Mouse (Mus musculus): ENCODE results near the gene Slc38a8. TPM values are rescaled to one million over a fixed set of nuclear protein-coding genes. Genes with fewer than 3 reads are reported as not detected.

Gene Slc38a8
- polyA plus RNA-seq, 1 experiment from 2014 or later: 0.08 TPM

DNA sequence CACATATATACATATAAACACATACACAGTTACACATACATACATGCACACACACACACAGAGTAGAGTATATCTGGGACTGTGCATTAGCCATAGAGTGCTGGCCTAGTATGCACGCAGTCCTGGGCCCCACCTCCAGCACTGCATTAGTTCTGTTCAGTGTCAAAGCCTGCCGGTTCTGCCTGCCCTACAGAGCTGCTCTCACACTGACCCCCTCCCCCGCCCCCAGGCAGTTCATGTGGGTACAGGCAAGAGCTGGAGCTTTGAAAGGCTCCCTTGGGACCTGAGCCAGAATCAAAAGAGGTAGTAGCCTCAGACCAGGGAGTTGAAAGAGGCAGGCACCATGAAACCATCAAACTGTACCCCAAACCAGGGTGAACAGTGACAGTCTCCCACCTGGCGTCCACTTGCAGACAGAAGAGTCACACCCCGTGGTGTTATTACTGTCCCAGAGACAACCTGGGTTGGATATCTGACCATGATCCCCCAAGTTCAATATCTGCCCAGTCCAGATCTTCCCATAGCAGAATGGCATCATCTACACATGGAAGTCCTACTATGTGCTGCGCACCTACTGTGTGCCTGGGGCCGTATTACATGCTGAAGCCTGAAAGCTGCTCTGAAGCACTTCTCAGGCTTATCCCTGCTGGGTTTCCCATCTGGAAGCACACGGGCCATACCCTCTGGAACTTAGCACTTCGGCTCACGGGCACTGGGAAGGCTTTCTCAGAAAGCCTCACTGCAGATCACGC lies 17.2 kb downstream of the Slc38a8 start:
- Histone ChIP-seq H3K27ac (no peak overlapping the region), H3K4me2 (replicated peaks) (no peak overlapping the region), H3K9ac (no peak overlapping the region), H3K36me3 (no peaks in the 10 kb centered on the region), H3K4me1 (no peaks in the 10 kb centered on the region), H3K4me3 (no peak overlapping the region), H3K9me3 (replicated peaks) (no peaks in the 10 kb centered on the region), H3K27me3 (0 out of 2 replicates have a peak, but pooled peaks cover 4% of the 10 kb centered on the region)
- no peak for ATAC-seq (ENCODE audit: low FRiP score)
- WGBS: 83% methylated on average over 11 of the region's 11 CpGs

DNA sequence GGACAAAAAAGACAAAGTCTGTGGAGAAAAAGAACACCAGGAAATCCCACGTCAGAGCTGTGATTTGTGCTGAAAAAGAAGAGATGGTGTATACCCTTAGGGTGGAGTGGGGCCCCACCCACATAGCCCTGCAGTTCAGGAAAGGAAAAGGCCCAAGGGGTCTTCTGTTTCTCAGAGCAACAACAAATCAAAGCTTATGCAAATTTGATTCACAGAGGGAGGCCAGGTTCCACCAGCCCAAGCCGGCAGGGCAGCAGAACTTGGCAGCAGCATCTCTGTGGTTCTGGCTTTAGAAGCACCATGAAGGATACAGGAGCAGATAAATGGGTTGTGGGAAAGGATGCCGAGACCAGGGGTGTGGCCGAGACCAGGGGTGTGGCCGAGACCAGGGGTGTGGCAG lies 22.8 kb downstream of the Slc38a8 start:
- Histone ChIP-seq H3K9ac (no peak overlapping the region), H3K36me3 (no peaks in the 10 kb centered on the region), H3K27me3 (0 out of 2 replicates have a peak, but pooled peaks cover 3% of the 10 kb centered on the region), H3K4me1 (0 out of 2 replicates have a peak, but pooled peaks cover 4% of the 10 kb centered on the region), H3K27ac (no peak overlapping the region), H3K4me2 (replicated peaks) (no peak overlapping the region), H3K4me3 (no peak overlapping the region), H3K9me3 (replicated peaks) (no peaks in the 10 kb centered on the region)
- ATAC-seq (ENCODE audit: low FRiP score): no peak
- 24% methylated on average over 5 of the region's 5 CpGs for WGBS

DNA sequence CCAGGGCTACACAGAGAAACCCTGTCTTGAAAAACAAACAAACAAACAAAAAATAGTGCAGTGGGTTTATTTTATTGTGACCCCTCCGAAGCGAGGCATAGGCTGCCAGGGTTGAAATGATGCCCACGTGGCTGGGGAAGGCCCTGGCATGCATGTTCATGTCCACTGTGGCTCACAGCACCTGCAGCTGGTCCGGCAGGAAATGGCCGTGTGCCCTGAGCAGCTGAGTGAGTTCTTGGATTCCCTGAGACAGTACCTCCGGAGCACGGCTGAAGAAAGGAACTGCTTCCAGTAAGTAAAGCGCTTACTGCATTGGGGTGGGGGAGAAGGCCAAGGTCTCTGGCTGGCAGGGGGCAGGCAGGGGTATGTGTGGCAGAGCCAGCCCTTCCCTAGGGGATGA lies 33.4 kb downstream of the Slc38a8 start:
- Histone ChIP-seq H3K4me1 (peaks cover 37% of the 10 kb centered on the region), H3K36me3 (no peaks in the 10 kb centered on the region), H3K27ac (no peak overlapping the region), H3K9me3 (replicated peaks) (no peaks in the 10 kb centered on the region), H3K27me3 (peaks cover 18% of the 10 kb centered on the region), H3K4me3 (no peak overlapping the region), H3K4me2 (replicated peaks) (no peak overlapping the region), H3K9ac (no peak overlapping the region)
- WGBS: 88% methylated on average over 8 of the region's 8 CpGs
- ATAC-seq (ENCODE audit: low FRiP score): no peak

DNA sequence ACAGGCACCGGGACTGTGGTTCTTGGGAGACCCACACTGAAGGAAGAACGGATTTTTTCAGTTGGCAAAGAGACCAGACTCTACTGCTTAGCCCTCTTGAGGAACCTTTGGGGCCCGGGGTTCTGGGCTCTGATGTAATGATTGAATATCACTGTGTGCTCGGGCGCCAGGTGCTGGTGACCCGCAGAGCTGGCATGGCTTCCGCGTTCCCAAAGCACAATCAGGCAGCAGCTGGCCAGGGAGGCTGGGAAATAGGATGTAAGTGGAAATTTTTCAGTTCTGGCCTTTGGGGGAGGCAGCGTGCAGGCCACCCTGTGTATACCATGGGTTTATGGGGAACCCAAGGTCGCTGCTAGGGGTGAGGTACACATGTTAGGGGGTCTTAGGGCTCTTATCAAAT lies 34.7 kb downstream of the Slc38a8 start:
- H3K4me2 ChIP-seq (replicated peaks): 0 out of 2 replicates have a peak overlapping the region, but pooled peaks have one; percentile 27
- no peaks in the 10 kb centered on the region for H3K9me3 ChIP-seq (replicated peaks)
- peaks cover 17% of the 10 kb centered on the region for H3K27me3 ChIP-seq
- peak overlapping the region; percentile 57 for H3K27ac ChIP-seq
- no peak for ATAC-seq (ENCODE audit: low FRiP score)
- H3K4me1 ChIP-seq: peaks cover 39% of the 10 kb centered on the region
- 66% methylated on average over 10 of the region's 10 CpGs for WGBS
- H3K4me3 ChIP-seq: no peak overlapping the region
- no peak overlapping the region for H3K9ac ChIP-seq
- H3K36me3 ChIP-seq: no peaks in the 10 kb centered on the region

DNA sequence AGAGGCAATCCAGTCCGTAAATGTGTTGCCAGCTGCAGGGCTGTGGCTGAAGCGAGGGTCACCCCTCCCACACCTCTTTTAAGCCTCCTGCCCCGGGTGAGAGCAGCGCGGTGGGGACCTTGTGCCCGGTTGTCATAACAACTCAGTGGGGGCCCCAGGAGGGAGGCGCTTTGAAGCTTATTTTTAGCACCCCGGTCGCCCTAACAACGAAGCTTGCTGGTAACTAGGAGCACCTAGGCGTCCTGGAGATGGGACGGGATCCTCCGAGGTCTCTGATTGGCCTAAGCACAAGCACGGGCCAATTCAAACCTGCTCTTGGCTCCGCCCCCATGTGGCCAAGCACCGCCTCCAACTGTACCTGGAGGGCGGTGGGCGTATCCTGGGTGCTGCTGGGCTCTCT lies 35.4 kb downstream of the Slc38a8 start:
- H3K36me3 ChIP-seq: no peaks in the 10 kb centered on the region
- WGBS: 4% methylated on average over 18 of the region's 18 CpGs
- H3K4me2 ChIP-seq (replicated peaks): peak overlapping the region; percentile 27
- H3K4me3 ChIP-seq: no peak overlapping the region
- peak; percentile 33; the same call in 1 of the 2 replicates for ATAC-seq (ENCODE audit: low FRiP score)
- H3K4me1 ChIP-seq: peaks cover 46% of the 10 kb centered on the region
- 0 out of 2 replicates have a peak overlapping the region, but pooled peaks have one; percentile 57 for H3K27ac ChIP-seq
- H3K27me3 ChIP-seq: peaks cover 17% of the 10 kb centered on the region
- peak overlapping the region; percentile 1; the same call in 1 of the 2 replicates for H3K9ac ChIP-seq
- no peaks in the 10 kb centered on the region for H3K9me3 ChIP-seq (replicated peaks)

DNA sequence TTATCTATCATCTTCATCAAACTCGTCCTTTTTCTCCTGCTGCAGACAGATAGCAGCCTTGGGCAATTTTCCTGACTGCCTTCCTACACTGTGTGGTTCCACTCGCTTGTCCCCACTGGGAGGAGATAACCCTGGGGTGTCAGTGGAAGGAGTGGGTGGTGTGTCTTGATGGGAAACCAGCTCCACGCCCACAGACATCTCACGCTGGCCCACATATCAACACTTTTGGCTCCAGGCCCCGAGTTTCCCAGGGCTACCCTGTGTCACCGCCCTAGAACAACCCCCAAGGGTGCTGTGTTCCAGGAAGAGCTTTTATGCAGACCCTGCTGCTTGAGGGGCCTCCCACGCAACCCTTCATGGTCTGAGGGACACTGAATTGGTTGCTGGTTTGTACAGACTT lies 37.8 kb downstream of the Slc38a8 start:
- no peaks in the 10 kb centered on the region for H3K36me3 ChIP-seq
- no peak overlapping the region for H3K27ac ChIP-seq
- ATAC-seq (ENCODE audit: low FRiP score): no peak
- H3K4me3 ChIP-seq: no peak overlapping the region
- H3K4me2 ChIP-seq (replicated peaks): no peak overlapping the region
- H3K9me3 ChIP-seq (replicated peaks): no peaks in the 10 kb centered on the region
- no peak overlapping the region for H3K9ac ChIP-seq
- peaks cover 17% of the 10 kb centered on the region for H3K27me3 ChIP-seq
- H3K4me1 ChIP-seq: peaks cover 53% of the 10 kb centered on the region
- WGBS: 38% methylated on average over 7 of the region's 7 CpGs

DNA sequence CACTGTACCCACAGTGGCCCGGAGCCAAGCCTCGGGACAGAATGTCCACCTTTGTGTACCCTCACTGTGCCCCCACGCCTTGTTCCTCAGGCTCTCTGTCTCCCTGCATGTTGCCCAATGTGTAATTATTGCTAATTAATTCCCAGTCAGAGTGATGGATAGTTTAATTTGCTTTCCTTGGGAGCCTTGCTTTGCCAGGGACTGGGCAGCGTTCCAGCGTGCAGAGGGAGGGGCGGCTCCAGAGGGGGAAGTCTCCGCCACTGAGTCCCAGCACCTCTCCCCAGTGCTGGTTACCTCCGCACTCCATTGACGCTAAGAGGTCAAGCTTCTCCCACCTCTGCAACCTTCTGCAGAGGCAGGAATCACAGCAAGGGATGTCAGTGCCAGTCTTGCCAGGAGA lies 40.1 kb downstream of the Slc38a8 start:
- no peak overlapping the region for H3K9ac ChIP-seq
- no peaks in the 10 kb centered on the region for H3K36me3 ChIP-seq
- peaks cover 16% of the 10 kb centered on the region for H3K27me3 ChIP-seq
- 45% methylated on average over 9 of the region's 9 CpGs for WGBS
- no peak overlapping the region for H3K4me3 ChIP-seq
- H3K4me1 ChIP-seq: peaks cover 45% of the 10 kb centered on the region
- peak; percentile 41; the same call in 1 of the 2 replicates for ATAC-seq (ENCODE audit: low FRiP score)
- H3K9me3 ChIP-seq (replicated peaks): no peaks in the 10 kb centered on the region
- peak overlapping the region; percentile 77 for H3K27ac ChIP-seq
- no peak overlapping the region for H3K4me2 ChIP-seq (replicated peaks)

DNA sequence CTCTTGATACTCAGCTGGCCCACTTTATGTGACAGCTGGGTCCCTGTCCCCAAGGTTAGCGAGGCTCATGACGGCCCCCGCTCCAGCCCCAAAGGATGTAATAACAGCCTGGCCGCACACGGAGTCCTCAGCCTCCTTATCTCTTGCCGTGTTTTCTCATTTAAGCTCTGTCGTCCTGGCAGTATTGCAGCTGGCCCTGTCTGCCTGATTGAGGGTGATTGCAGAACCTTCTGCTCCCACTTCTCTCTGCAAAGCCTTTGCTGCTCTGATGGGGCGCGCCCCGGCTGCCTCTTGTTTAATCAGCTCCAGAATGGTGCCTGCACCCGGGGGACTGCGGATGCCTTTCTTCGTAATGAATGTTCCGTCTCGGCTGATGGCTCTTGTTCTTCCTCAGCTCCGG lies 41.8 kb downstream of the Slc38a8 start:
- Histone ChIP-seq H3K9ac (no peak overlapping the region), H3K27ac (peak overlapping the region; percentile 77), H3K36me3 (no peaks in the 10 kb centered on the region), H3K4me3 (no peak overlapping the region), H3K27me3 (0 out of 2 replicates have a peak, but pooled peaks cover under 1% of the 10 kb centered on the region), H3K4me2 (replicated peaks) (peak overlapping the region; percentile 19; the same call in 1 of the 2 replicates), H3K4me1 (peaks cover 29% of the 10 kb centered on the region), H3K9me3 (replicated peaks) (no peaks in the 10 kb centered on the region)
- ATAC-seq (ENCODE audit: low FRiP score): peak; percentile 70
- 23% methylated on average over 16 of the region's 16 CpGs for WGBS

DNA sequence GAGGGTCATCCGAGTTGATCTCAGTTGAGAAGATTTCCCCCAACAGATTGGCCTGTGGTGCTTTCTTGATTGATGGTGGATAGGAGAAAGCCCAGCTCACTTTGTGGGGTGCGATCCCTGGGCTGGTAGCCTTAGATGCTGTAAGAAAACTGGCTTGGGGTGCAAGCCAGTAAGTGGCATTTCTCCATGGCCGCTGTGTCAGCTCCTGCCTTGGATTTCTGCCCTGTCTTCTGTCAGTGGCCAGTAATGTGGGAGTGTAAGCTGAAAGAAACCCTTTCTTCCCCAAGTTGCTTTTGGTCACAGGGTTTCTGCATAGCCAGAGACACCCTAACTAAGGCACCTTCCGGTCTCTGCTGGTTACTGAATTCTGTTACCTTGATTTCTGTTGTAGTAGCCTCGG lies 45.5 kb downstream of the Slc38a8 start:
- H3K4me3 ChIP-seq: no peak overlapping the region
- no peak overlapping the region for H3K4me2 ChIP-seq (replicated peaks)
- WGBS: 86% methylated on average over 5 of the region's 5 CpGs
- no peaks in the 10 kb centered on the region for H3K36me3 ChIP-seq
- no peaks in the 10 kb centered on the region for H3K9me3 ChIP-seq (replicated peaks)
- no peaks in the 10 kb centered on the region for H3K27me3 ChIP-seq
- ATAC-seq (ENCODE audit: low FRiP score): no peak
- no peak overlapping the region for H3K27ac ChIP-seq
- H3K4me1 ChIP-seq: peaks cover 7% of the 10 kb centered on the region
- no peak overlapping the region for H3K9ac ChIP-seq

DNA sequence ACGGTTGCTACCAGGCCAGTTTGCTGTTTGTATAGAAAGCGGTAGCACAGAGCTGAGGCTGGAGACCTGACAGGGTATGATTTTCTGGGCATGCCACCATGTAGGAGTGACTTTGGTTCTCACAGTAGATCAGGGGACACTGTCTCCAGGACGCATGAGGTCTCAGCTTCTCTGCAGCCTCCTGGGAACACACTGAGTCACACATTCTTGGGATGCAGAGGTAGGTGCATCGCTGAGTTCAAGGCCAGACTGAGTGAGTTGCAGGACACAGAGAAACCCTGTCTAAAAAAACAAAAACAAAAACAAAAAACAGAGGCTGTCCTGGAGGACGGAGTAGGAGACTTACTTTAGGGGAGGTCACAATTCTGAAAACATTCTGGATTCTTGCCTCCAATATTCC lies 48.6 kb downstream of the Slc38a8 start:
- ATAC-seq (ENCODE audit: low FRiP score): no peak

DNA sequence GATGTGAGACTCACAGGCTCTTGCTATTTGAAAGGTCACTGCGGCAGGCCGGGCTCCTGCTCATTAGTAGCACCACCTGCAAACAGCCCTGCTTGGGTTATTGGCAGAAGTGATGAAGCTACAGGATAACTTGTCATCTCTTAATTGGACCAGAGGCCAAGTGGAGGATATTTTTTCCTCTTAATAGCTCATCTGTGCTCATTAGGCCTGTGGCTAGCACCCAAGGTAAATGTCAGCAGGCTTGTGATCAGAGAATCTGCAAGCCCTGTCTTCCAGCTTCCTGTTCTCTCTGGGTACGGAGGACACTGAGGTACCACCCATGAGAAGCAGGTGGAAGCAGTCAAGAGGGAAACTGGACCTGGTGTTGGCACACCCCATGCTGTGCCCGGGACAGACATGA lies 50.4 kb downstream of the Slc38a8 start:
- no peak for ATAC-seq (ENCODE audit: low FRiP score)
- peaks cover 29% of the 10 kb centered on the region for H3K27me3 ChIP-seq
- WGBS: 80% methylated on average over 4 of the region's 4 CpGs

More for the DNA sequence above, 48.6 kb downstream of the Slc38a8 start:
- H3K9ac ChIP-seq: no peak overlapping the region
- H3K9me3 ChIP-seq (replicated peaks): no peaks in the 10 kb centered on the region
- H3K4me3 ChIP-seq: no peak overlapping the region
- WGBS: 85% methylated on average over 5 of the region's 5 CpGs
- H3K4me2 ChIP-seq (replicated peaks): no peak overlapping the region
- peaks cover 20% of the 10 kb centered on the region for H3K27me3 ChIP-seq
- H3K4me1 ChIP-seq: peaks cover 10% of the 10 kb centered on the region
- H3K27ac ChIP-seq: no peak overlapping the region
- H3K36me3 ChIP-seq: no peaks in the 10 kb centered on the region

DNA sequence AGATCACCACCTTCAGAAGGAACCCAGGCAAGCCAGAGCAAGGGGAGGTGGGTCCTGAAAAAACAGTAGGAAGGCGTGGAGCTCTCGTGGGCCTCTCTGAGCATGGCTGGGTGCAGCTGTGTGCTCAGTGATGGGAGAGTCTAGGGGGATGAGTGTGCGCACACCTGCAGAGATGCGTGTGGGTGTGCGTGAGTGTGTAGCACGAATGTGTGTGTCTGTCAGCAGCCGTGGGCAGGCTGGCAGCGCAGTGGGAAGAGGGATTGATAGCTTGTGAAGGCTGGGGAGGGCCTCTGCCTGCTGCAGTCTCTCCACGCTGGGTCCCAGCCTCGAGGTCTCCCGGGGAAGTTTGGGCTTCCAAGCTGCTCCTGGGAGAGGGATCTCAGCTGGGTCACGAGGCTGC lies 51.9 kb downstream of the Slc38a8 start:
- no peak overlapping the region for H3K4me2 ChIP-seq (replicated peaks)
- H3K27ac ChIP-seq: no peak overlapping the region
- H3K27me3 ChIP-seq: peaks cover 38% of the 10 kb centered on the region
- H3K4me3 ChIP-seq: no peak overlapping the region
- H3K36me3 ChIP-seq: no peaks in the 10 kb centered on the region
- WGBS: 74% methylated on average over 12 of the region's 12 CpGs
- H3K9me3 ChIP-seq (replicated peaks): no peaks in the 10 kb centered on the region
- peaks cover 20% of the 10 kb centered on the region for H3K4me1 ChIP-seq
- no peak overlapping the region for H3K9ac ChIP-seq
- ATAC-seq (ENCODE audit: low FRiP score): no peak

More for the DNA sequence above, 50.4 kb downstream of the Slc38a8 start:
- Histone ChIP-seq H3K4me3 (no peak overlapping the region), H3K27ac (no peak overlapping the region), H3K4me2 (replicated peaks) (no peak overlapping the region), H3K4me1 (peaks cover 19% of the 10 kb centered on the region), H3K9me3 (replicated peaks) (no peaks in the 10 kb centered on the region), H3K9ac (no peak overlapping the region), H3K36me3 (no peaks in the 10 kb centered on the region)

DNA sequence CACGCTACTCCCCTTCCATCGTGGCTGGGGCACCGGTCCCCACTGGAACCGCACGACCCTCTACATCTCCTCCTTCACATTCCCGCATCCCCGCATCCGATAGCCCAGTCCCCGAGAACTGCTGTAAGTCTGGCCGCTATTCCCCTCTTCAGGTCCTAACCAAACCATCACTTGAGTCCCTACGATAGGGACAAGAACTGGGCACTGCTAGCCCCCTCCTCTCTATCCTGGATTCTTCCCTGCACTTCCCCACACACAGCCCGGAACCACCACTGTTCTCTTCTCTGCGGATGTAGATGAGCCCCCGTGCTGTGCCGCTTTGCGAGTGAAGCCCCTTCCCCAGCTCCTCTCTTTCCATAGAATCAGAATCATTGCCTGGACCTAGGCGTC lies 53.7 kb downstream of the Slc38a8 start:
- no peaks in the 10 kb centered on the region for H3K36me3 ChIP-seq
- no peaks in the 10 kb centered on the region for H3K9me3 ChIP-seq (replicated peaks)
- peaks cover 41% of the 10 kb centered on the region for H3K27me3 ChIP-seq
- peak overlapping the region; percentile 73 for H3K4me3 ChIP-seq
- H3K9ac ChIP-seq: peak overlapping the region; percentile 76
- H3K27ac ChIP-seq: no peak overlapping the region
- peak overlapping the region; percentile 73 for H3K4me2 ChIP-seq (replicated peaks)
- WGBS: 3% methylated on average over 17 of the region's 17 CpGs
- H3K4me1 ChIP-seq: peaks cover 20% of the 10 kb centered on the region
- 0 out of 2 replicates have a peak, but pooled peaks have one; percentile 16 for ATAC-seq (ENCODE audit: low FRiP score)

Data from hindbrain, embryonic 12.5 days (tissue).